Mouse (Mus musculus): ENCODE results near the gene Gm35549. TPM values are rescaled to one million over a fixed set of nuclear protein-coding genes. Genes with fewer than 3 reads are reported as not detected.

The Gm35549 gene
- polyA plus RNA-seq (2015; fragmentation: Nextera tagmentation; extraction: Ambion mirVana): 0.47 TPM in 1 of 2 replicates, not detected in the other

GRCm38 (mm10) chr9:122843760-122844159 lies at the start of gene Gm35549:
Gene Gm35549, minus strand, starts transcription at chr9:122844035.

GRCm38 (mm10) chr9:122885385-122885784 lies 41.5 kb upstream of the Gm35549 start, which contains the start of gene Zkscan7:
Gene Zkscan7, plus strand, starts transcription at chr9:122885685.

GRCm38 (mm10) chr9:122865697-122866166 lies 21.9 kb upstream of the Gm35549 start, which contains the start of gene Zfp445:
Gene Zfp445, minus strand, starts transcription at chr9:122866006.

GRCm38 (mm10) chr9:122805053-122805844 lies 38.6 kb downstream of the Gm35549 start, which contains the start of gene Tcaim:
Gene Tcaim, plus strand, starts transcription at chr9:122805539.

Other genes with a start within 250 kb of the Gm35549 start
- 0.03 and 0.05 TPM in 2 replicates for gene Topaz1, start 96.7 kb downstream of the Gm35549 start, polyA plus RNA-seq (2015; fragmentation: Nextera tagmentation; extraction: Ambion mirVana)
- gene Tcaim, start 38.5 kb downstream of the Gm35549 start, polyA plus RNA-seq (2015; fragmentation: Nextera tagmentation; extraction: Ambion mirVana): 7.0 and 9.1 TPM in 2 replicates
- gene Zfp445, start 22.0 kb upstream of the Gm35549 start, polyA plus RNA-seq (2015; fragmentation: Nextera tagmentation; extraction: Ambion mirVana): 18.7 and 29.7 TPM in 2 replicates
- 3.0 and 3.9 TPM in 2 replicates for gene Zkscan7, start 41.6 kb upstream of the Gm35549 start, polyA plus RNA-seq (2015; fragmentation: Nextera tagmentation; extraction: Ambion mirVana)
- gene Zfp105, start 79.0 kb upstream of the Gm35549 start, polyA plus RNA-seq (2015; fragmentation: Nextera tagmentation; extraction: Ambion mirVana): 9.1 TPM in 2 replicates
- gene 1110059G10Rik, start 107.0 kb upstream of the Gm35549 start, polyA plus RNA-seq (2015; fragmentation: Nextera tagmentation; extraction: Ambion mirVana): 53.2 and 60.2 TPM in 2 replicates
- gene Kif15, start 107.0 kb upstream of the Gm35549 start, polyA plus RNA-seq (2015; fragmentation: Nextera tagmentation; extraction: Ambion mirVana): 7.9 and 11.4 TPM in 2 replicates
- 43.7 and 50.4 TPM in 2 replicates for gene Tmem42, start 177.3 kb upstream of the Gm35549 start, polyA plus RNA-seq (2015; fragmentation: Nextera tagmentation; extraction: Ambion mirVana)
- gene Tgm4, start 190.7 kb upstream of the Gm35549 start, polyA plus RNA-seq (2015; fragmentation: Nextera tagmentation; extraction: Ambion mirVana): 0.49 and 0.90 TPM in 2 replicates